Mouse (Mus musculus) kidney, postnatal 0 days (tissue): ENCODE results near the gene Tsr3. TPM values are rescaled to one million over a fixed set of nuclear protein-coding genes. Genes with fewer than 3 reads are reported as not detected.
"Not testable (repeated sequence)": the region's sequence is repeated elsewhere in the genome, so short reads cannot be mapped to it uniquely, and the experiment has no call there.

ENCODE experiments used
- ATAC-seq: fragments of 200-750 bp; cut with Nextera tagmentation; replicated peaks from 2 replicates; pipeline ENCODE4 v1.8.0; 2017; ENCODE audit warnings: low read depth, moderate number of reproducible peaks, moderate TSS enrichment, moderate library complexity; ENCODE audit not compliant: low FRiP score
- DNase-seq: peaks from one replicate; pipeline ENCODE4 v3.0.0-alpha.2; 2016; ENCODE audit warnings: low spot score
- H3K27ac ChIP-seq: fragments of 300-500 bp; sonication (generic); 2 replicates; pipeline ENCODE4 v1.5.1; 2014; ENCODE audit warnings: mild to moderate bottlenecking
- H3K27me3 ChIP-seq: fragments of 300-500 bp; sonication (generic); 2 replicates; pipeline ENCODE4 v1.6.1; 2014; ENCODE audit warnings: low read length, mixed read lengths; ENCODE audit not compliant: insufficient read depth
- H3K36me3 ChIP-seq: fragments of 300-500 bp; sonication (generic); 2 replicates; pipeline ENCODE4 v1.6.1; 2014; ENCODE audit warnings: low read length, mixed read lengths; ENCODE audit not compliant: insufficient read depth
- H3K4me1 ChIP-seq: fragments of 300-500 bp; sonication (generic); replicated peaks from 2 replicates; pipeline ENCODE4 v1.6.1; 2014; ENCODE audit warnings: antibody characterized with exemption, low read length, mixed read lengths; ENCODE audit not compliant: insufficient read depth
- H3K4me2 ChIP-seq: fragments of 300-500 bp; sonication (generic); 2 replicates; pipeline ENCODE4 v1.6.1; 2014; ENCODE audit warnings: mild to moderate bottlenecking, low read length, moderate library complexity, mixed read lengths
- H3K4me3 ChIP-seq: fragments of 300-500 bp; sonication (generic); replicated peaks from 2 replicates; pipeline ENCODE4 v1.5.1; 2014; ENCODE audit warnings: low read depth, low read length
- H3K9ac ChIP-seq: fragments of 300-500 bp; sonication (generic); 2 replicates; pipeline ENCODE4 v1.6.1; 2014; ENCODE audit warnings: low read depth, low read length
- H3K9me3 ChIP-seq: fragments of 300-500 bp; sonication (generic); replicated peaks from 2 replicates; pipeline ENCODE4 v1.6.1; 2016; ENCODE audit warnings: low read length, inconsistent platforms, mixed read lengths
- CTCF ChIP-seq: IDR thresholded peaks from 2 replicates; pipeline ENCODE4 v1.5.1; 2016; ENCODE audit warnings: antibody characterized with exemption, low read depth, mild to moderate bottlenecking, moderate library complexity
- WGBS: fragments of 180-500 bp; shearing (Covaris S2); extraction: QIAGEN DNeasy Blood & Tissue Kit; methylation state at CpG from one replicate; pipeline ENCODE4 v1.1.7; 2014; 5-methylcytosine and 5-hydroxymethylcytosine counted together
- polyA plus RNA-seq: library from polyadenylated mRNA; unstranded; fragments of >200 nt; fragmentation: Nextera tagmentation; extraction: Ambion mirVana; gene quantifications from 2 replicates; pipeline ENCODE4 v1.2.1, GENCODE M21; 2015

The Tsr3 gene
- polyA plus RNA-seq, 1 experiment from 2014 or later, result 52.3 TPM

DNA sequence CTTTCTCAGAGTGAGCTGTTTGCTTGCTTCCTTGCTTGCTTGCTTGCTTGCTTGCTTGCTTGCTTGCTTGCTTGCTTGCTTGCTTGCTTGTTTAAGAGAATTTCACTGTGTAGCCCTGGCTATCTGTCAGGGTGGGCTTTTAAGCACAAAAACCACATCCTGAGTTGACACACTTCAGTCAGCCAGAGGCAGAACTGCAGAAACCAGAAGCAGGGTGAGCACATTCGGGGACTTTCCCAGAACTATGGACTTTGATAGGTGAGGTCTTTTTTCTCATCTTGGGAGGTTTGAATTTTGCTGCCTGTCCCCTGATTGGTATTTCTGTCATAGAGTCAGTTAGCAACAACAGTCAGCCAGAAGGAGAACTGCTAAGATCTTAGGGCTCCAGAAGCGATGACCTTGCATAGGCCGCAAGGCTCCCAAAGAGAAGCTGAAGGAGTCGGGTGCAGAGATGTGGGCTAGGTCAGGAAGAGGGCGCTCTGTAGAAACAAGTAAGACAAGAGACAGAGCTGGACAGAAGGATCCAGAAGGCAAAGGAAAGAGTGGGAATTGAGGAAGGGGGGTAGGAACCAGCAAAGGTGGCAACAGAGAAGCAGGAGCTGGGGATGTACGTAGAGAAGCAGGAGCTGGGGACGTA lies 15.3 kb upstream of the Tsr3 start:
- H3K4me2 ChIP-seq, result no peak overlapping the region

GRCm38 (mm10) chr17:25225659-25226058 lies 14.3 kb upstream of the Tsr3 start:
- ATAC-seq (no peak), DNase-seq (no peak)
- no peak overlapping the region for H3K4me2 ChIP-seq
- 0 out of 2 replicates have a peak, but pooled peaks cover 16% of the 10 kb centered on the region for H3K36me3 ChIP-seq
- no peak for TF ChIP-seq CTCF
- WGBS, result 84% methylated on average over 4 of the region's 4 CpGs
- H3K27me3 ChIP-seq, result no peaks in the 10 kb centered on the region
- peaks cover 8% of the 10 kb centered on the region; the same call in 1 of the 2 replicates for H3K4me1 ChIP-seq
- H3K9me3 ChIP-seq, result no peaks in the 10 kb centered on the region
- H3K27ac ChIP-seq, result no peak overlapping the region
- no peak overlapping the region for H3K4me3 ChIP-seq
- H3K9ac ChIP-seq, result no peak overlapping the region

More for the DNA sequence above, 15.3 kb upstream of the Tsr3 start:
- H3K36me3 ChIP-seq, result 0 out of 2 replicates have a peak, but pooled peaks cover 16% of the 10 kb centered on the region
- H3K4me1 ChIP-seq, result peaks cover 8% of the 10 kb centered on the region; the same call in 1 of the 2 replicates
- H3K27me3 ChIP-seq, result no peaks in the 10 kb centered on the region
- no peak overlapping the region for H3K4me3 ChIP-seq
- H3K9me3 ChIP-seq, result no peaks in the 10 kb centered on the region
- no peak overlapping the region for H3K27ac ChIP-seq
- ATAC-seq (no peak), DNase-seq (no peak)
- WGBS, result 87% methylated on average over 7 of the region's 7 CpGs
- TF ChIP-seq CTCF, result no peak
- H3K9ac ChIP-seq, result no peak overlapping the region

GRCm38 (mm10) chr17:25227991-25228390 lies 12.0 kb upstream of the Tsr3 start:
- DNase-seq (no peak), ATAC-seq (no peak)
- no peaks in the 10 kb centered on the region for H3K4me1 ChIP-seq
- no peaks in the 10 kb centered on the region for H3K9me3 ChIP-seq
- no peaks in the 10 kb centered on the region for H3K27me3 ChIP-seq
- H3K36me3 ChIP-seq, result 0 out of 2 replicates have a peak, but pooled peaks cover 16% of the 10 kb centered on the region
- H3K4me2 ChIP-seq, result no peak overlapping the region
- H3K27ac ChIP-seq, result no peak overlapping the region
- H3K4me3 ChIP-seq, result no peak overlapping the region
- no peak overlapping the region for H3K9ac ChIP-seq
- TF ChIP-seq CTCF, result no peak
- WGBS, result 87% methylated on average over 5 of the region's 5 CpGs

- peaks cover 24% of the 10 kb centered on the region; the same call in 1 of the 2 replicates for H3K36me3 ChIP-seq
- H3K9ac ChIP-seq, H3K4me1 ChIP-seq, H3K4me3 ChIP-seq, H3K9me3 ChIP-seq, DNase-seq, H3K4me2 ChIP-seq, H3K27me3 ChIP-seq, H3K27ac ChIP-seq: not testable (repeated sequence)
- 72% methylated on average over 12 of the region's 17 CpGs for WGBS
- ATAC-seq, result peak; percentile 73
Measured at GRCm38 (mm10) chr17:25230014-25230655, 9.8 kb upstream of the Tsr3 start.

DNA sequence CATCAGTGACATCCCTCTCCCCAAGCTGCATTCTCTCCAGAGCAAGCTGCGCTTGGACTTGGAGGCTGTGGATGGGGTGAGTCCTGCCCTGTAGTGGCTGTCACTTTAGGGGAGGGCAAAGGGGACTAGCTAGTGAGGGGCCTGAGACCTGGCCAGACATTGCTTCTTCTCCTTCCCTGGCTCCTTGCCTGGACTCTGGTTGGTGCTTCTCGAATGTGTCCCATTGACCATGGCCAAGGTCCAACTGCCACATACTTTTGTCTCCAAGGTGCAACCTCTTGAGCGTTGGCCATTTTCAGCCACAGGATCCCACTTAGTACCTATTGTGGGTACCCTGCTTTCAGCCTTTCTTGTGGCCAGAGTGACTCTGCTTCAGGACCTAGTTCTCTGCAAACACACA lies 9.3 kb upstream of the Tsr3 start:
- Histone ChIP-seq H3K27ac (no peak overlapping the region), H3K4me3 (no peak overlapping the region), H3K4me1 (no peaks in the 10 kb centered on the region), H3K9me3 (no peaks in the 10 kb centered on the region), H3K9ac (no peak overlapping the region), H3K36me3 (peaks cover 28% of the 10 kb centered on the region), H3K4me2 (no peak overlapping the region), H3K27me3 (no peaks in the 10 kb centered on the region)
- TF ChIP-seq CTCF, result no peak
- DNase-seq, result no peak
- WGBS, result 97% methylated on average over 3 of the region's 3 CpGs
- ATAC-seq, result no peak

DNA sequence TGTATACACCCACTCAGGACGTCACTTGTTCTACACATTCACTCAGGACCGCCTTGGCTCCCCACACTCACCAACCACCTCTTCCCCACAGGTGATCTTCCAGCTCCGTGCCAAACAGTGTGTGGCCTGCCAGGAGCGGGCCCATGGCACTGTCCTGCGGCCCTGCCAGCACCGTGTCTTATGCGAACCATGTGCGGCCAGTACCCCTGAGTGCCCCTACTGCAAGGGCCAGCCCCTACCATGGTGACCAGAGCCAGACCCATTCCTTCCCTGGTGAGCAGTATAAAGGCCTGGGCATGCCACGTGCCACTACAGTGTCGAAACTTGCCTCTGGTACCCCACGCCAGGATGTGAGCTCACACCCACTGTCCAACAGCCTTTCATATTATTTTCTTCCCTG lies 8.3 kb upstream of the Tsr3 start:
- not testable (repeated sequence) for H3K4me1 ChIP-seq, H3K4me3 ChIP-seq, H3K27ac ChIP-seq, H3K27me3 ChIP-seq, DNase-seq, H3K9ac ChIP-seq, H3K4me2 ChIP-seq, H3K9me3 ChIP-seq
- 93% methylated on average over 3 of the region's 11 CpGs for WGBS
- peaks cover 30% of the 10 kb centered on the region for H3K36me3 ChIP-seq
- 0 out of 2 replicates have a peak, but pooled peaks have one; percentile 19 for ATAC-seq
